Mouse (Mus musculus): ENCODE measurements around the gene Irf1.

GRCm38 (mm10) chr11:53821230-53821944 is 51.6 kb downstream of the Irf1 start:
- TF ChIP-seq POLR2A (IDR thresholded peaks at IDR 0.05; ENCODE audit: extremely low read depth, insufficient read depth, low read length) (no peak), CTCF (IDR thresholded peaks at IDR 0.05; ENCODE audit: extremely low read depth, insufficient read depth, low read length) (no peak)

Measured in cortical plate, adult 2 months (tissue).